Mouse (Mus musculus) liver, embryonic 11.5 days (tissue): Measurements from ENCODE around the gene Reep1. TPM values are rescaled to one million over a fixed set of nuclear protein-coding genes. Genes with fewer than 3 reads are reported as not detected.
A peak's percentile ranks its signal among the peaks of the same experiment; 100 is the strongest.

Source experiments
- ATAC-seq: fragments of 200-750 bp; cut with Nextera tagmentation; replicated peaks from 2 replicates; pipeline ENCODE4 v1.8.0; 2017; ENCODE audit warnings: moderate number of reproducible peaks, mild to moderate bottlenecking, moderate TSS enrichment, moderate library complexity; ENCODE audit not compliant: low FRiP score
- DNase-seq: peaks from one replicate; pipeline ENCODE4 v3.0.0-alpha.2; 2017; ENCODE audit warnings: low spot score
- H3K27ac ChIP-seq: fragments of 300-500 bp; sonication (generic); 2 replicates; pipeline ENCODE4 v1.5.1; 2014; ENCODE audit warnings: mild to moderate bottlenecking, low read depth, low read length, control low read depth
- H3K27me3 ChIP-seq: fragments of 300-500 bp; sonication (generic); replicated peaks from 2 replicates; pipeline ENCODE4 v1.6.1; 2014; ENCODE audit warnings: low read length, mixed read lengths; ENCODE audit not compliant: control insufficient read depth, insufficient read depth
- H3K36me3 ChIP-seq: fragments of 300-500 bp; sonication (generic); 2 replicates; pipeline ENCODE4 v1.6.1; 2014; ENCODE audit warnings: mild to moderate bottlenecking, low read length, moderate library complexity, mixed read lengths; ENCODE audit not compliant: control insufficient read depth, insufficient read depth
- H3K4me1 ChIP-seq: fragments of 300-500 bp; sonication (generic); replicated peaks from 2 replicates; pipeline ENCODE4 v1.6.1; 2014; ENCODE audit warnings: low read length, mixed read lengths; ENCODE audit not compliant: control insufficient read depth, insufficient read depth
- H3K4me2 ChIP-seq: fragments of 300-500 bp; sonication (generic); 2 replicates; pipeline ENCODE4 v1.6.1; 2014; ENCODE audit warnings: mild to moderate bottlenecking, control low read depth, moderate library complexity
- H3K4me3 ChIP-seq: fragments of 300-500 bp; sonication (generic); 2 replicates; pipeline ENCODE4 v1.5.1; 2014; ENCODE audit warnings: low read depth, low read length, control low read depth
- H3K9ac ChIP-seq: fragments of 300-500 bp; sonication (generic); 2 replicates; pipeline ENCODE4 v1.6.1; 2014; ENCODE audit warnings: low read depth, low read length, control low read depth
- H3K9me3 ChIP-seq: fragments of 300-500 bp; sonication (generic); 2 replicates; pipeline ENCODE4 v1.6.1; 2016; ENCODE audit warnings: low read length, inconsistent platforms, mixed read lengths; ENCODE audit not compliant: control insufficient read depth
- WGBS: fragments of 180-500 bp; shearing (Covaris S2); extraction: QIAGEN DNeasy Blood & Tissue Kit; methylation state at CpG from one replicate; pipeline ENCODE4 v1.1.7; 2014; 5-methylcytosine and 5-hydroxymethylcytosine counted together
- polyA plus RNA-seq: library from polyadenylated mRNA; unstranded; fragments of >200 nt; fragmentation: Nextera tagmentation; extraction: Ambion mirVana; gene quantifications from 2 replicates; pipeline ENCODE4 v1.2.1, GENCODE M21; 2014

The Reep1 gene
- polyA plus RNA-seq, 1 experiment from 2014 or later = 11.1 TPM

DNA sequence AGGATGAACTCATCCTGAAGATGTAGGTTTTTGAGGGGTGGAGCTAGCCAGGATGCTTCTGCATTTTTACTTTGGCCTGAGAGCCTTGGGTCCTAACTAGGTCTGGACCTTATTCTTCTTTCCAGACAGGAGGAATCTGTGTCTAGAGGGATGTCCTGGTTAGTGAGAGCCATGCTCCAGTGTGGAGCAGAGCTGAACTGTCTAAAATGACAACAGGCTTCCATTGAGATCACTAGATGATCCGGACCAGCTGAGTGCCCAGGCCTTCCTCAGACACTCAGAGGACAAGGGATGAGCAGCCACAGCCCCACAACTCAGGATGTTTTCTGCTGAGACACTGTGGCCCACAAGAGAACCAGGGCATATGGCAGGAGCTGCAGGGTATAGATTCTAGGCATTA is 96.2 kb downstream of the Reep1 start:
- ATAC-seq (no peak), DNase-seq (no peak)
- Histone ChIP-seq H3K36me3 (no peaks in the 10 kb centered on the region), H3K4me3 (no peak overlapping the region), H3K4me2 (no peak overlapping the region), H3K27me3 (no peaks in the 10 kb centered on the region), H3K9me3 (no peaks in the 10 kb centered on the region), H3K4me1 (peaks cover 16% of the 10 kb centered on the region), H3K9ac (no peak overlapping the region), H3K27ac (no peak overlapping the region)
- WGBS = 87% methylated on average over 1 of the region's 1 CpGs

DNA sequence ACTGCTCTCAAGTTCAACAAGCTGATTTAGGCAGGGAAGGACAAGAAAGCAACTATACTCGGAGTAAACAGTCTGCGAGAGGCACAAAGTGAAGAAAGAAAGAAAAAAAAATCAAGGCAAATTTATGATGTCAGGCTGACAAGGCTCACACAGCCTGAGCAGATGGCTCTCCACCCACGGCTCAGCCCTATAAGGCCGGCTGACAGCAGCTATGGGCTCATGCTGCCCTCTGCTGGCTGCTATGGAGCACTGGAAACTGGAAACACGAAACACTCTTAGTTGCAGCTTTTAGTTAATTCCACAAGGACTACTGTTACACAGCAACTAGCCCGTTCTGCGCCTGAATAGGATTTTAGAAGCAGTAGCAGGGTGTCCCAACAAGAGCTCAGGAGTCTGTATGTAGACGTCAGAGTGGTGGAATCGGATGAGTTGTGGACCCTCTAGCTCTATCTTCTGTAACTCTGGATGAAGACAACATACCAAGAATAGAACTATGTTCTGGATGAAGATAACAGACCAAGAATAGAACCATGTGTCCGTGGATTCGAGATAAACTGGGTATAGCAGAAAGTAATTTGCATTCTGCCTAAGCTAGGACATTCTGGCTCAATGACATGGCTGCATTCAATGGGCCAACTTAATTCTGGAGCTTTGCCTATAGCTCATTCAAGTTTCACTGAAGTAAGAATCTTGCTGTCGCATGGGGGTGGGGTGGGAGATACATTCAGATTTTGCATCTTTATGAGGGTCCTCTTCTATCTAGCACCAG is 96.9 kb downstream of the Reep1 start:
- ATAC-seq = peak; percentile 70
- H3K4me2 ChIP-seq = 0 out of 2 replicates have a peak overlapping the region, but pooled peaks have one; percentile 25

DNA sequence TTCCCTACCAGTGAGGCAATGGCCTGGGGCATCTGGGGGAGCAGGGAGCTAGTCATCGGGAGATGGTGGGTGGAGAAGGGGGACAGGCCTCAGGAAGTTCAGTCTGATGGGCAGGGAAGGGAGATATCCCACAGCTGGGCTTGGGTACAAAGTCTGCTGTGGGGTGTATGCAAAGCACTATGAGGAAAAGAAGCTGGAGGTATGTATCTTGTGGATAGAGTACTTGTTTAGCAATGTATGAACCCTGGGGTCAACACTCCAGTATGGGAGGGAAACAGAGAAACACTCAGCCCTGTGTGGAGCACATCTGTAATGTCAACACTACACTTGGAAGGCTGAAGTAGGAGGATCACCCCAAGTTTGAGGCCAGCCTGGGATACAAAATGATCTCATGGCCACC is 99.4 kb downstream of the Reep1 start:
- Histone ChIP-seq H3K36me3 (peaks cover 6% of the 10 kb centered on the region; the same call in 1 of the 2 replicates), H3K27me3 (no peaks in the 10 kb centered on the region), H3K4me3 (no peak overlapping the region), H3K4me2 (no peak overlapping the region), H3K4me1 (peaks cover 7% of the 10 kb centered on the region), H3K9ac (no peak overlapping the region), H3K9me3 (no peaks in the 10 kb centered on the region), H3K27ac (no peak overlapping the region)
- 54% methylated on average over 1 of the region's 1 CpGs for WGBS
- ATAC-seq (no peak), DNase-seq (no peak)

More for the DNA sequence above, 96.9 kb downstream of the Reep1 start:
- Histone ChIP-seq H3K36me3 (no peaks in the 10 kb centered on the region), H3K27me3 (no peaks in the 10 kb centered on the region), H3K27ac (no peak overlapping the region), H3K9me3 (no peaks in the 10 kb centered on the region), H3K9ac (no peak overlapping the region), H3K4me1 (peaks cover 16% of the 10 kb centered on the region), H3K4me3 (no peak overlapping the region)
- 20% methylated on average over 12 of the region's 12 CpGs for WGBS
- DNase-seq = peak; percentile 42

DNA sequence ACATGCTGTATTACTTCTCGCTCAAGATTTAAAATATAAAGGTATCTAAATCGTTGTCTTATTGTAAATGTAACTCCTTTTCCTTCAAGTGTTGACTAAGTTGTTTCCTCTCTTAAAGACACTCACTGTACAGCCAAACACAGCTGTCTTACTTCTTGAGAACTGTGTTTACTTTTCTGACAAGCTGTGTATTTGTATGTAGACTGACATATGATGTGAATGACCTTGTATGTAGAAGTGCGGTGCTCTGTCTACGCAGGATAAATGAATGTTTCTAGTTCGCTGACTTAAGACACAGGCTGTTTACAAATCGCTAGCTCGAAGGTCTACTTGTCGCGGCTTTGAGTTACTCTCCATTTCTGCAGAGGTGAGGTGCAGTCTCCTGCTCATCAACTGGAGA is 102.5 kb downstream of the Reep1 start:
- no peaks in the 10 kb centered on the region for H3K9me3 ChIP-seq
- no peaks in the 10 kb centered on the region for H3K27me3 ChIP-seq
- no peak overlapping the region for H3K9ac ChIP-seq
- H3K27ac ChIP-seq = no peak overlapping the region
- DNase-seq (no peak), ATAC-seq (no peak)
- no peak overlapping the region for H3K4me3 ChIP-seq
- peaks cover 13% of the 10 kb centered on the region for H3K36me3 ChIP-seq
- H3K4me2 ChIP-seq = no peak overlapping the region
- WGBS = 94% methylated on average over 9 of the region's 9 CpGs
- no peaks in the 10 kb centered on the region for H3K4me1 ChIP-seq

DNA sequence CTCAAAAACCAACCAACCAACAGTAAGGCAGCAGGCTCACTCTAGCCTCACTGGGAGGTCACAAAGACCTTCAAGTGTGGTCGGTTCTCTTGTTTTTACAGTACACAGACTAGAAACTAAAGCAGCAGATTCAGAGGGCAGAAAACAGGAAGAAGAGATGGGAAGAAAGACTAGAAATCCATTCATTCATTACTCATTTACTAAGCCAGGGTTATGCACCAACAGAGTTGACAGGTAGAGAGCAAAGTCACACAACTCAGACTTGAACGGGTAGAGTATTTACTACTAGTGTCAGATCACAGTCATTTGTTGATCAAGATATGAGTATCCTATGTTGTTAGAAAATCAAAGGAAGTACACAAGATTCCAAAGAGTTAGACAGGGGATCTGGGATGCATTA is 105.5 kb downstream of the Reep1 start:
- ATAC-seq (no peak; the same call in 1 of the 2 replicates), DNase-seq (no peak)
- H3K27me3 ChIP-seq = no peaks in the 10 kb centered on the region
- peak overlapping the region; percentile 49; the same call in 1 of the 2 replicates for H3K27ac ChIP-seq
- H3K4me3 ChIP-seq = no peak overlapping the region
- no peak overlapping the region for H3K4me2 ChIP-seq
- 79% methylated on average over 2 of the region's 2 CpGs for WGBS
- H3K36me3 ChIP-seq = peaks cover 35% of the 10 kb centered on the region
- H3K4me1 ChIP-seq = peaks cover 7% of the 10 kb centered on the region
- H3K9me3 ChIP-seq = no peaks in the 10 kb centered on the region
- H3K9ac ChIP-seq = no peak overlapping the region

DNA sequence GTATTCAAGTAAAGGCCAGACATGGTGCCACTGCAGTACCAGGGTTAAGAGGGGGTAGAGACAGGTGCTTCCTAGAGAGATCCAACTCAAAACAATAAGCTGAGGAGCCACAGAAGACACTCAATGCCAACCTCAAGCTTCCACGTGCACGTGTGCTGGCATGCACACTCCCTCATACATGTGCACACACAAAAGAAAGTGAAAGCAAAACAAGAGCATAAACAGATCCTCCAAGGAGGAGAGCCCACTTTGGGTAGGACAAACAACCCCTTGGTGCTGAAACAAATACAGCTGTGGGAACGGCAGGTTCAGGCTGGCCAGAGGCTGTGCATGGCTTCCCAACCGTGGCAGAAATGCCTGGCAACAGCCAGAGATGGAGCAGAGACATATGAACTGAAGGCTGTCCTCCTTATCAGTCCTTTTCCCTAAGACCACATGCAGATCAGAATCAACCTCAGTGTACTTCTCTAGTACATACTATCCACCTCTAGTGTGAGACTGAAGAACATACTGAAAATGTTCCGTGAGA is 112.5 kb downstream of the Reep1 start:
- DNase-seq (no peak), ATAC-seq (no peak)
- WGBS = 79% methylated on average over 5 of the region's 5 CpGs
- Histone ChIP-seq H3K36me3 (peaks cover 24% of the 10 kb centered on the region), H3K4me3 (no peak overlapping the region), H3K4me1 (peaks cover 28% of the 10 kb centered on the region), H3K27me3 (no peaks in the 10 kb centered on the region), H3K4me2 (no peak overlapping the region), H3K27ac (no peak overlapping the region), H3K9me3 (no peaks in the 10 kb centered on the region), H3K9ac (no peak overlapping the region)

DNA sequence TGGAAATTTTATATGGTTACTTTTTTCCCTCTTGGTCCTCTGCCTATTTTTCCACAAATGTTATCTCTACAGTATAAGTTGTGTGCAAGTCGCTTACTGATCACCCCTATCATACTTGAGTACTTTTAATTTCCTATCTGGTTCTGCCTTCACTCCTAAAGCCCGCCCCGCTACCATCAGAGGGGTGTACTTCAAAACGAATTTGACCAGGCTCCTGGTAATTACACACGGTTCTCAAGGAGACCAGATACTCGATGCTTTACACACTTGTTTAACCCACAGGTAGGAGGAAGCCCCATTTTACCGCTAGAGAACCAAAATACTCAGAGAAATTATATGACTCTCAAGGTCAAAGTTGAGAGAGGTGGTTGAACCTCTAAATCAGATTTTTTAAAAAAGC is 115.7 kb downstream of the Reep1 start:
- under 1% methylated on average over 7 of the region's 7 CpGs for WGBS
- peak overlapping the region; percentile 71 for H3K9ac ChIP-seq
- no peaks in the 10 kb centered on the region for H3K36me3 ChIP-seq
- H3K4me3 ChIP-seq = peak overlapping the region; percentile 73
- no peak for DNase-seq
- peak; percentile 64 for ATAC-seq
- H3K27ac ChIP-seq = peak overlapping the region; percentile 70
- H3K4me1 ChIP-seq = peaks cover 21% of the 10 kb centered on the region
- no peaks in the 10 kb centered on the region for H3K27me3 ChIP-seq
- H3K4me2 ChIP-seq = peak overlapping the region; percentile 75
- H3K9me3 ChIP-seq = no peaks in the 10 kb centered on the region

DNA sequence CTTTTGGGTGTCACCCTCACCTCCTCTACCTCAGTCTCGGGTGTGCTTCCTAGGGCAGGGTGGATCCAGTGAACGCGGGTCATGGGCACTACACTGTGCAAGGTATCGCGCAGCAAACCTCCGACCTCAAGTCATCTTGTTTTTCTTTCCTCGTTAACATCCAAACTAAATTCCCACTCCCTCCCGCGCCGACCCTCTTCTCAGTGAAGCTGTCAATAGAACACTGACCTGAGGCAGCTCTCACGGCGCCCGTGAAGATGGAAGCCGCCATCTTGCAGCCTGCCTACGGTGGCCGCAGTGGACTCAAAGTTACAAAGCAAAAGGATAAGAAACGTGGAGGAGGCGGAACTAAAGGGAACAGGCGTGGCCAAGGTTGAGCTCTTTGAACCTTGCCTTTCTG is 116.1 kb downstream of the Reep1 start:
- 0% methylated on average over 19 of the region's 19 CpGs for WGBS
- DNase-seq = peak; percentile 80
- H3K27ac ChIP-seq = peak overlapping the region; percentile 70
- H3K9ac ChIP-seq = peak overlapping the region; percentile 71
- H3K27me3 ChIP-seq = no peaks in the 10 kb centered on the region
- H3K4me3 ChIP-seq = peak overlapping the region; percentile 73
- ATAC-seq = peak; percentile 84
- no peaks in the 10 kb centered on the region for H3K9me3 ChIP-seq
- H3K4me2 ChIP-seq = peak overlapping the region; percentile 75
- no peaks in the 10 kb centered on the region for H3K36me3 ChIP-seq
- H3K4me1 ChIP-seq = peaks cover 21% of the 10 kb centered on the region

DNA sequence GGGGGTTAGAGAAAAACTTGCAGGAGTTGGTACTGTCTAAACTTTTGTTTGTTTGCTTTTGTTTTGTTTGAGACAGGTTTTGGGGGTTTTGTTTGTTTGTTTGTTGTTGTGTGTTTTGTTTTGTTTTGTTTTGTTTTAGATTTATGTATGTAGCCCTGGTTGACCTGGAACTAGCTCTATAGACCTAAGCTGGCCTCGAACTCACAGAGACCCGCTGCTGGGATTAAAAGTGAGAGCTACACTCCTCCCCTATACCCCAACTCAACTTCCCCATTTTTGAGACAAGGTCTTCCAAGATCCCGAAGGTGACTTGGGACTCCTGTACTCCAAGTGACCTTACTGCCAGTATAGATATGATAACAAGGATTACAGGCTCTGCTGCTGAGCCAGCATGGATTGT is 116.6 kb downstream of the Reep1 start:
- H3K36me3 ChIP-seq = no peaks in the 10 kb centered on the region
- no peak for DNase-seq
- H3K27ac ChIP-seq = no peak overlapping the region

More for the DNA sequence above, 116.6 kb downstream of the Reep1 start:
- Histone ChIP-seq H3K4me2 (peak overlapping the region; percentile 62), H3K4me3 (peak overlapping the region; percentile 73), H3K9me3 (no peaks in the 10 kb centered on the region), H3K27me3 (no peaks in the 10 kb centered on the region), H3K4me1 (peaks cover 21% of the 10 kb centered on the region), H3K9ac (peak overlapping the region; percentile 43)
- ATAC-seq = 0 out of 2 replicates have a peak, but pooled peaks have one; percentile 16
- 19% methylated on average over 3 of the region's 3 CpGs for WGBS
